Mouse (Mus musculus) C2C12 (cell line): ENCODE results near the gene Tnni2. TPM values are rescaled to one million over a fixed set of nuclear protein-coding genes. Genes with fewer than 3 reads are reported as not detected.

Experiments used
- H3K27me3 ChIP-seq: one replicate; pipeline ENCODE4 v1.6.1; 2011; ENCODE audit not compliant: control insufficient read depth, insufficient read depth, insufficient read length
- H3K36me3 ChIP-seq: one replicate; pipeline ENCODE4 v1.6.1; 2011; ENCODE audit not compliant: control insufficient read depth, insufficient read depth
- H3K4me3 ChIP-seq: one replicate; pipeline ENCODE4 v1.5.1; 2011; ENCODE audit warnings: mild to moderate bottlenecking, control low read depth; ENCODE audit not compliant: poor library complexity, insufficient read depth, severe bottlenecking
- H3K79me2 ChIP-seq: one replicate; pipeline ENCODE4 v1.6.1; 2011; ENCODE audit not compliant: control insufficient read depth, insufficient read depth
- H3K79me3 ChIP-seq: one replicate; pipeline ENCODE4 v1.6.1; 2011; ENCODE audit warnings: low read depth, control low read depth
- H3ac ChIP-seq: one replicate; pipeline ENCODE3; 2011; ENCODE audit warnings: low read depth; ENCODE audit not compliant: control insufficient read depth, insufficient read length
- CEBPB ChIP-seq: IDR thresholded peaks from one replicate; pipeline ENCODE4 v1.6.1; 2011; ENCODE audit warnings: low read depth, mild to moderate bottlenecking, control low read depth, moderate library complexity
- CTCF ChIP-seq: IDR thresholded peaks from one replicate; pipeline ENCODE4 v1.5.1; 2011; ENCODE audit not compliant: control insufficient read depth, insufficient read depth, insufficient read length
- FOSL1 ChIP-seq: IDR thresholded peaks from one replicate; pipeline ENCODE4 v1.8.0; 2011; ENCODE audit warnings: mild to moderate bottlenecking, low read length; ENCODE audit not compliant: poor library complexity, insufficient read depth, severe bottlenecking
- MAX ChIP-seq: IDR thresholded peaks from one replicate; pipeline ENCODE4 v1.6.1; 2011; ENCODE audit warnings: mild to moderate bottlenecking, control low read depth
- MYOD1 ChIP-seq: IDR thresholded peaks from one replicate; pipeline ENCODE4 v1.6.1; 2011; ENCODE audit warnings: low read depth; ENCODE audit not compliant: control insufficient read depth, insufficient read length
- MYOG ChIP-seq: IDR thresholded peaks from one replicate; pipeline ENCODE4 v1.6.1; 2011; ENCODE audit not compliant: control insufficient read depth, insufficient read length; ENCODE audit errors: extremely low read depth
- USF1 ChIP-seq: IDR thresholded peaks from one replicate; pipeline ENCODE4 v1.6.1; 2011; ENCODE audit warnings: low read depth, mild to moderate bottlenecking, control low read depth, moderate library complexity
- polyA plus RNA-seq: library from polyadenylated mRNA; unstranded; fragments of >200 nt; fragmentation: generic; extraction: Trizol; gene quantifications from one replicate; pipeline ENCODE4 v1.2.1, GENCODE M21; 2012; ENCODE audit warnings: missing spikeins

Gene Tnni2
- polyA plus RNA-seq, 1 experiment = 7.5 TPM

DNA sequence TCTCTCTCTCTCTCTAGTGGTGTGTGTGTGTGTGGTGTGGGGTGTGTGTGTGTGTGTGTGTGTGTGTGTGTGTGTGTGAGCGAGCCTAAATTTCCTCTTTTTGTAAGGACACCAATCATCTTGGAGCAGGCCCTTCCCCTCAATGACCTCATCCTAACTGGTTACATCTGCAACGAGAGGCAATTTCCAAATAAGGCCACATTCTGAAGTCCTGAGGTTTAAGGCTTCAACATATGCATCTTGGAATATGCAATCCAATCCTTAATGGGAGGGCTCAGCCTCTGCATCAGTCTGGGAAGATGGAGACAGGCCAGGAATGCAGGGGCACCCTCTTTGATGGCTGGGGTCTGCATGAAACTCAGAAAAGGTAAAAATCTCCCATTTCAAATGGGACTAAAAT, 16.4 kb downstream of the Tnni2 start:
- H3ac ChIP-seq = no peak overlapping the region
- no peaks in the 10 kb centered on the region for H3K79me2 ChIP-seq
- H3K79me3 ChIP-seq = no peaks in the 10 kb centered on the region
- no peak overlapping the region for H3K4me3 ChIP-seq
- H3K36me3 ChIP-seq = no peaks in the 10 kb centered on the region
- TF ChIP-seq USF1 (no peak), MYOD1 (no peak), CTCF (no peak), MYOG (no peak), CEBPB (peak; percentile 7), FOSL1 (no peak), MAX (peak; percentile 14)
- H3K27me3 ChIP-seq = no peaks in the 10 kb centered on the region

DNA sequence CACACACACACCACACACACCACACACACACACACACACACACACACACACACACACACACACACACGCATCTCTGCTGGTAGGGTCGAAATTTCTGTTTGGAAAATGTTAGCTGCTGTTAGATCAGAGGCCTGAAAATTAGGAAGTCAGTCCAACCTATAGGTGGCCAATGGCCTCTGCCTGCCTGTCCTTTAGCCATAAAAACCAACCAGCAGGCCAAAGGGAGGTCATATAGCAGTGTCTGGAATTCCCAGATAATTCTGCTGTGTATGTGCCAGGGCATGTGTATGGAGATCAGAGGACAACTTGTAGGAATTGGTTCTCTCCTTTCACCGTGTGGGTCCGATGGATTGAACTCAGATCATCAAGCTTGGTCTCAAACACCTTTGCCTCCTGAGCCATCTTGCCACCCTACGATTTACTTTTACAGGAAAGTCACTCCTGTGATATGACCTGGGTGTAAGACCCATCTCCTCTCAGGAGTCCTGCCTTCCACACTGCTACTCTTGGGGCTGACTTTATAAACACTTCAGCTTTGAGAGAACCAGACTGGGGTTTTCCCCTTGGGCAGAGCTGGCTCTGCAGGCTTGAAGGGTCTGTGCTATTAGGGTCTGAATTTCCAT, 17.2 kb downstream of the Tnni2 start:
- TF ChIP-seq MAX (no peak), MYOD1 (no peak), FOSL1 (no peak), MYOG (no peak)
- Histone ChIP-seq H3K36me3 (no peaks in the 10 kb centered on the region), H3ac (no peak overlapping the region)

DNA sequence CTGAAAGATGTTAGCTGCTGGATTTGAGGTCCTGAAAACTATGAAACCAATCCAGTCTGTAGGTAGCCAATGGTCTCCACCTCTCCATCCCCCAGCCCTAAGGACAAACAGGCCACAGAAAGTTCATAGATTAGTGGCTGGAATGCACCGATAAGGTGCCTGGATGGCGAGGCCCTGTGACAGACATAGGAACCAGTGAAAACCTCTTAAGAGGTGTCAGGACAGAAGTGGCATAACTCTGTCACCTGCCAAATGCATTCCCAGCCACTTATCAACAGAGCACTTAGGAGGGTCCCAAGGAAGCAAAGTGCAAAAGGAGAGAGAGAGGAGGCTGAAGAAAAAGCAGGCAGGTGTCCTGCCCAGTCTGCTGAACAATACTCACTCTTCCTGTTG, 17.7 kb downstream of the Tnni2 start:
- Histone ChIP-seq H3K4me3 (no peak overlapping the region), H3K79me3 (no peaks in the 10 kb centered on the region), H3K27me3 (no peaks in the 10 kb centered on the region), H3K36me3 (no peaks in the 10 kb centered on the region), H3K79me2 (no peaks in the 10 kb centered on the region), H3ac (no peak overlapping the region)
- TF ChIP-seq CEBPB (no peak), MYOD1 (no peak), CTCF (no peak), MAX (no peak), MYOG (no peak), FOSL1 (no peak), USF1 (no peak)

More for the DNA sequence above, 17.2 kb downstream of the Tnni2 start:
- H3K79me2 ChIP-seq = no peaks in the 10 kb centered on the region
- H3K27me3 ChIP-seq = no peaks in the 10 kb centered on the region
- H3K4me3 ChIP-seq = no peak overlapping the region
- H3K79me3 ChIP-seq = no peaks in the 10 kb centered on the region

DNA sequence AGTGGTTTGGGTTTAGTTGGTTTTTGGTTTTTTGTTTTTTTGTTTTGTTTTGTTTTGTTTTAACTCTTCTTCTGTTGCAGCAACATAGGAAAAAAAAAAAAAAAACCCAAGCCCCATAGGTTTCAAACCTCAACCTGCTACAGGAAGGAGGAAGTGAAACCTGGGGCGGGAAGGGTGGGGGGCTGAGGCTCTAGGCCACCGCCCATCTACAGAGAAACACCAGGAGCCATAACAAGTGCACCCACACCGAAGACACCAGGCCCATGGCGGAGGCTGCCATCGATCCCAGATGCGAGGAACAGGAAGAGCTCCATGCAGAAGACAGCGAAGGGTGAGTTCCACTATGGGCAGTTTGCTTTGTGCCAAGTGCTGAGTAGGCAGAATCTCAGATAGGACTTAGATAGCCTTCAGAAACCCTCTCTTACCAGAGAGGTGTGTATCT, 19.0 kb downstream of the Tnni2 start, which contains the start of gene Lsp1:
TSS of gene Lsp1 (plus strand) at position 174 of the 442 bp plus-strand sequence.
- Histone ChIP-seq H3K27me3 (no peaks in the 10 kb centered on the region), H3K4me3 (no peak within 1 kb of the TSS), H3ac (no peak within 1 kb of the TSS), H3K79me3 (no peaks in the 10 kb centered on the region), H3K36me3 (no peaks in the 10 kb centered on the region), H3K79me2 (no peaks in the 10 kb centered on the region)
- TF ChIP-seq CEBPB = no peak
- no peak for TF ChIP-seq MYOD1
- no peak for TF ChIP-seq USF1
- no peak for TF ChIP-seq MYOG
- TF ChIP-seq FOSL1 = no peak
- no peak for TF ChIP-seq CTCF
- TF ChIP-seq MAX = no peak

DNA sequence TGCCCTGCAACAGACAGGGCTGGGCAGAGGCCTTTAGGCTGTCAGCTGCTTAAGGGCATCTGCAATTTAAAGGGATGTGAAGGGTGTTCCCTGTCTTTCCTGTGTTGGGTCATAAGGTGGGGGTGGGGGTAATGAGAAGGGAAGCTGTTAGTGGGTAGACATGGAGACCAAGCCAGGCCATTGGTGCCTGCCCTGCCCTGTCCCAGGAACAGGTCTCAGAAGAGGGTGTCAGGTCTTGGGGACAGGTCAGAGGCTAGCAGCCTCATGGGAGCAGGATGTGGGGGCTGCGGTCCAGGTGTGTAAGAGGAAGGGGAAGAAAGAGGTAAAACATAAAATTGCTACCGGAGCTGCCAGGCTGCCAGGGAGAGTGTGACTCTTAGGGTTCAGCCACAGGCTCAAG, 19.8 kb downstream of the Tnni2 start:
- Histone ChIP-seq H3K79me3 (no peaks in the 10 kb centered on the region), H3K4me3 (no peak overlapping the region), H3K27me3 (no peaks in the 10 kb centered on the region), H3K36me3 (no peaks in the 10 kb centered on the region), H3K79me2 (no peaks in the 10 kb centered on the region), H3ac (no peak overlapping the region)
- no peak for TF ChIP-seq USF1
- no peak for TF ChIP-seq MAX
- no peak for TF ChIP-seq CEBPB
- no peak for TF ChIP-seq CTCF
- TF ChIP-seq FOSL1 = no peak
- TF ChIP-seq MYOD1 = no peak
- TF ChIP-seq MYOG = no peak

DNA sequence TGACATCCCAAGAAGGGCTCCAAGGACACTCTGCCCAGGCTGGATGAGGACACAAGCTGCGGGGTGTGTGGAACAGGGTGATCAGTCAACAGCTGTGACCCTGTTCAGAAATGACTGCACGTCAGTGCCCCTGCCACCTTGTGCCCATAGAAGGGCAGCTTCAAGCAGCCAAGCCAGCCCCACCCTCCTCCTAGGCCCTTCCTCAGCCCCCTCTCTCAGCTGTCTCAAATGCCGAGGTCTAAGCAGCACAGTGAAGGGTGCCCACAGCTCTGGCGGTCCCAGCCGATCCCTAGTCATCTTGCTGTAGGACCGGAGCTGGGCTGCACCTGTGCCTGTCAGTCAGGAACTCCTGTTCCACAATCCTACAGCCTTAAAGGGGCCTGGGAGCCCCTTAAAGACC, 20.6 kb downstream of the Tnni2 start:
- no peak overlapping the region for H3K4me3 ChIP-seq
- H3K36me3 ChIP-seq = no peaks in the 10 kb centered on the region
- H3K27me3 ChIP-seq = no peaks in the 10 kb centered on the region
- TF ChIP-seq FOSL1 (no peak), MAX (no peak), MYOD1 (peak; percentile 89), CTCF (no peak), MYOG (no peak)
- H3K79me2 ChIP-seq = no peaks in the 10 kb centered on the region
- no peak overlapping the region for H3ac ChIP-seq
- H3K79me3 ChIP-seq = no peaks in the 10 kb centered on the region
